Mouse (Mus musculus) spleen, adult 2 months (tissue): ENCODE data around the gene Xk. TPM values are rescaled to one million over a fixed set of nuclear protein-coding genes. Genes with fewer than 3 reads are reported as not detected.
A peak's percentile ranks its signal among the peaks of the same experiment; 100 is the strongest.
"Not testable (repeated sequence)": the region's sequence is repeated elsewhere in the genome, so short reads cannot be mapped to it uniquely, and the experiment has no call there.

Source experiments
- DNase-seq, 2 experiments: peaks; one replicate each; pipeline versions ENCODE4 v3.0.0 to v3.0.0-alpha.2; 2012 to 2021; ENCODE audit warnings: low spot score in 2 of 2, low read depth in 1 of 2
- H3K27ac ChIP-seq: fragments of 200-500 bp; 2 replicates; pipeline ENCODE4 v1.5.1; 2012; ENCODE audit warnings: low read length, inconsistent platforms; ENCODE audit not compliant: insufficient read depth
- H3K27me3 ChIP-seq: fragments of 200-500 bp; 2 replicates; pipeline ENCODE4 v1.6.1; 2012; ENCODE audit warnings: mild to moderate bottlenecking, moderate library complexity, low read length, inconsistent platforms; ENCODE audit not compliant: control insufficient read depth, insufficient read depth
- H3K36me3 ChIP-seq: fragments of 200-500 bp; 2 replicates; pipeline ENCODE4 v1.6.1; 2012; ENCODE audit warnings: mild to moderate bottlenecking, low read length, inconsistent platforms; ENCODE audit not compliant: control insufficient read depth, insufficient read depth
- H3K4me1 ChIP-seq: fragments of 200-500 bp; 2 replicates; pipeline ENCODE4 v1.6.1; 2011; ENCODE audit warnings: inconsistent platforms; ENCODE audit not compliant: control insufficient read depth, insufficient read depth, insufficient read length
- H3K4me3 ChIP-seq: fragments of 200-500 bp; 2 replicates; pipeline ENCODE4 v1.5.1; 2011; ENCODE audit warnings: mild to moderate bottlenecking, inconsistent platforms; ENCODE audit not compliant: insufficient read depth, insufficient read length; ENCODE audit errors: extremely low read depth
- WGBS: fragments of 180-500 bp; shearing (Covaris S2); methylation state at CpG from one replicate; pipeline ENCODE4 v1.1.7; 2018; 5-methylcytosine and 5-hydroxymethylcytosine counted together
- polyA plus RNA-seq: library from polyadenylated mRNA; depleted of rRNA; stranded (reverse); fragments of >200 nt; gene quantifications from 2 replicates; pipeline ENCODE4 v1.2.3, GENCODE M21; 2012; rRNA removed

Xk gene
- polyA plus RNA-seq, 1 experiment: 2.2 TPM

GRCm38 (mm10) chrX:9333035-9333434 is 60.5 kb downstream of the Xk start:
- not testable (repeated sequence) for H3K36me3 ChIP-seq, H3K27ac ChIP-seq, H3K27me3 ChIP-seq, H3K4me1 ChIP-seq, H3K4me3 ChIP-seq
- DNase-seq: peak in 1 of 2 experiments; percentile 36
- 39% methylated on average over 2 of the region's 2 CpGs for WGBS

- not testable (repeated sequence) for H3K36me3 ChIP-seq, H3K4me3 ChIP-seq, H3K27ac ChIP-seq, H3K27me3 ChIP-seq, DNase-seq, H3K4me1 ChIP-seq
- 62% methylated on average over 1 of the region's 1 CpGs for WGBS
Observed at GRCm38 (mm10) chrX:9334996-9335395, 62.4 kb downstream of the Xk start.

GRCm38 (mm10) chrX:9350327-9350726 is 77.8 kb downstream of the Xk start, which contains the start of gene H2al1k:
Gene H2al1k (plus strand): TSS chrX:9350627.
- not testable (repeated sequence) for DNase-seq, H3K27me3 ChIP-seq, H3K4me1 ChIP-seq, H3K27ac ChIP-seq, H3K4me3 ChIP-seq, H3K36me3 ChIP-seq
- WGBS: no CpG with 5 or more reads among the region's 2 CpGs

Other genes with a start within 250 kb of the Xk start
- gene Fthl17e, start 239.3 kb upstream of the Xk start, polyA plus RNA-seq: not detected in 2 replicates
- gene Fthl17f, start 209.7 kb upstream of the Xk start, polyA plus RNA-seq: not detected in 2 replicates
- not detected in 2 replicates for gene 4930402K13Rik, start 168.2 kb upstream of the Xk start, polyA plus RNA-seq
- gene Lancl3, start 72.9 kb upstream of the Xk start, polyA plus RNA-seq: 0.15 and 0.34 TPM in 2 replicates
- 0.09 TPM in 1 of 2 replicates, not detected in the other for gene Gm14862, start 15.9 kb upstream of the Xk start, polyA plus RNA-seq
- gene H2al1m, start 11.0 kb downstream of the Xk start, polyA plus RNA-seq: 0.37 and 0.93 TPM in 2 replicates
- gene H2al1k, start 77.9 kb downstream of the Xk start, polyA plus RNA-seq: not detected in 2 replicates
- 10.2 and 11.8 TPM in 2 replicates for gene Cybb, start 215.0 kb downstream of the Xk start, polyA plus RNA-seq